Mouse (Mus musculus) heart, adult 2 months (tissue): ENCODE data around the gene Tlk2.

ENCODE experiments used
- CTCF ChIP-seq: fragments of 200-600 bp; IDR thresholded peaks from 2 replicates; pipeline ENCODE4 v1.8.1; 2022; ENCODE audit warnings: antibody characterized with exemption, mild to moderate bottlenecking, moderate library complexity
- POLR2A ChIP-seq: fragments of 200-500 bp; IDR thresholded peaks from 2 replicates; pipeline ENCODE4 v1.6.1; 2011; ENCODE audit warnings: mild to moderate bottlenecking, low read depth, low read length, control low read depth; ENCODE audit not compliant: insufficient read depth

DNA sequence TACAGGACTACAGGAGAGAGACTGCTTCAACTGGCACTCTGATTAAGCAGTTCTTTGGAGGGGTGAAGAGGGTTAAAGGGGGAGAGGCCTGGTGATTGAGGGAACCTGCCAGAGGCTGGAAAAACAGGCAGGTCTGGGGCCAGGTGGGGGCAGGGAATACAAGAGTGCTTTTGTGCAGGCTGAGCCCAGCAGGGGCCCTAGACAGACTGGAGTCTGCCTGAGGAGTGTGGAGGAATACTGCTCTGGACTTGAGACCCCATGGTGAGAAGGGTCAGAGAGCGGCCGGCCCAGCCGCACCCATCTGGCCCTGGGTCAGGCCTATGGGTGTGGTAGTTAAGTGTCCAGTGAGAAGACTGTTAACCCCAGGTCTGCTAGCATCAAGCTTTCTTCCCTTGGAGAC, 107.1 kb downstream of the Tlk2 start:
- TF ChIP-seq CTCF (no peak), POLR2A (no peak)
